Mouse (Mus musculus) thymus, adult 2 months (tissue): Measurements from ENCODE around the gene Gm17387.

ENCODE experiments used
- CTCF ChIP-seq: fragments of 200-500 bp; IDR thresholded peaks from 2 replicates; pipeline ENCODE4 v1.5.1; 2012; ENCODE audit warnings: mild to moderate bottlenecking, control low read depth, low read length, moderate library complexity, borderline replicate concordance; ENCODE audit not compliant: control insufficient read depth, poor library complexity, insufficient read depth; ENCODE audit errors: extremely low read depth
- POLR2A ChIP-seq: fragments of 200-500 bp; IDR thresholded peaks from 2 replicates; pipeline ENCODE4 v1.6.1; 2012; ENCODE audit warnings: mild to moderate bottlenecking, low read length, control low read depth, moderate library complexity; ENCODE audit not compliant: control insufficient read depth, poor library complexity, insufficient read depth; ENCODE audit errors: extremely low read depth

GRCm38 (mm10) chr7:141042539-141042938, 13.6 kb downstream of the Gm17387 start:
- TF ChIP-seq POLR2A (no peak), CTCF (no peak)
